Mouse (Mus musculus) limb, embryonic 11.5 days (tissue): ENCODE results near the gene Ncoa3. TPM values are rescaled to one million over a fixed set of nuclear protein-coding genes. Genes with fewer than 3 reads are reported as not detected.

Experiments used
- ATAC-seq: fragments of 200-750 bp; cut with Nextera tagmentation; 2 replicates; pipeline ENCODE4 v1.8.0; 2017; ENCODE audit warnings: low read depth; ENCODE audit not compliant: insufficient number of reproducible peaks, low FRiP score, low TSS enrichment
- DNase-seq: peaks from one replicate; pipeline ENCODE4 v3.0.0-alpha.2; 2015; ENCODE audit warnings: low spot score
- H3K27ac ChIP-seq: fragments of 300-500 bp; sonication (generic); replicated peaks from 2 replicates; pipeline ENCODE4 v1.5.1; 2014; ENCODE audit warnings: low read depth, mild to moderate bottlenecking, low read length
- H3K27me3 ChIP-seq: fragments of 300-500 bp; sonication (generic); 2 replicates; pipeline ENCODE4 v1.6.1; 2014; ENCODE audit warnings: mild to moderate bottlenecking, low read length, mixed read lengths; ENCODE audit not compliant: control insufficient read depth, insufficient read depth
- H3K36me3 ChIP-seq: fragments of 300-500 bp; sonication (generic); 2 replicates; pipeline ENCODE4 v1.6.1; 2014; ENCODE audit warnings: mild to moderate bottlenecking, low read length, moderate library complexity, mixed read lengths; ENCODE audit not compliant: control insufficient read depth, insufficient read depth
- H3K4me1 ChIP-seq: fragments of 300-500 bp; sonication (generic); 2 replicates; pipeline ENCODE4 v1.6.1; 2014; ENCODE audit warnings: low read length, mixed read lengths; ENCODE audit not compliant: control insufficient read depth, insufficient read depth
- H3K4me2 ChIP-seq: fragments of 300-500 bp; sonication (generic); 2 replicates; pipeline ENCODE4 v1.6.1; 2014; ENCODE audit warnings: low read depth, mild to moderate bottlenecking, moderate library complexity; ENCODE audit not compliant: severe bottlenecking
- H3K4me3 ChIP-seq: fragments of 300-500 bp; sonication (generic); 2 replicates; pipeline ENCODE4 v1.5.1; 2014; ENCODE audit warnings: low read depth, low read length
- H3K9ac ChIP-seq: fragments of 300-500 bp; sonication (generic); 2 replicates; pipeline ENCODE4 v1.6.1; 2014; ENCODE audit warnings: mild to moderate bottlenecking, low read length
- H3K9me3 ChIP-seq: fragments of 300-500 bp; sonication (generic); 2 replicates; pipeline ENCODE4 v1.6.1; 2016; ENCODE audit warnings: low read length; ENCODE audit not compliant: control insufficient read depth
- WGBS: fragments of 180-500 bp; shearing (Covaris S2); extraction: QIAGEN DNeasy Blood & Tissue Kit; methylation state at CpG from one replicate; pipeline ENCODE4 v1.1.7; 2014; 5-methylcytosine and 5-hydroxymethylcytosine counted together
- polyA plus RNA-seq: library from polyadenylated mRNA; unstranded; fragments of >200 nt; fragmentation: Nextera tagmentation; extraction: Ambion mirVana; gene quantifications from 2 replicates; pipeline ENCODE4 v1.2.1, GENCODE M21; 2014

The Ncoa3 gene
- polyA plus RNA-seq, 1 experiment from 2014 or later = 18.5 TPM

DNA sequence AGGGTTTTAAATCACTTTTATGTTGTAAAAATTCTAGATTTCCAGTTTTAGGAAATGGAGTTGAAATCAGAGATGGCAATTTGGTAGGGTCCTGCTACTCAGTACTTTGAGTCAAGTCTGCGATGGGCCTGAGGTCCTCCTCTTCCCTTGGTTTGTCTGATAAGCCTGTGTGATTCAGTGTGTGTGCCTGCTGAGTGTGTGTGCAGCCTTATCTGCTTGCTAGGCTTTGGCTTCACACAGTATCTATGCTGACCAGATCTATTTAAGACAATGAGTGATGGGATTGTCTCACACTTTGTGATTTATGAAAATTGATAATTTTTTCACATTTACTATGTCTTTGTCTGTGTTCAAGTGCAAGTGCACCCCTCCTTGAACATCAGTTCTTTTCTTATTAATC, 50.1 kb downstream of the Ncoa3 start:
- 87% methylated on average over 1 of the region's 1 CpGs for WGBS
- H3K9ac ChIP-seq = no peak overlapping the region
- no peak overlapping the region for H3K27ac ChIP-seq
- DNase-seq (no peak), ATAC-seq (no peak)
- H3K4me1 ChIP-seq = peaks cover 3% of the 10 kb centered on the region
- H3K4me3 ChIP-seq = no peak overlapping the region
- no peaks in the 10 kb centered on the region for H3K27me3 ChIP-seq
- no peaks in the 10 kb centered on the region for H3K36me3 ChIP-seq
- no peak overlapping the region for H3K4me2 ChIP-seq
- no peaks in the 10 kb centered on the region for H3K9me3 ChIP-seq

DNA sequence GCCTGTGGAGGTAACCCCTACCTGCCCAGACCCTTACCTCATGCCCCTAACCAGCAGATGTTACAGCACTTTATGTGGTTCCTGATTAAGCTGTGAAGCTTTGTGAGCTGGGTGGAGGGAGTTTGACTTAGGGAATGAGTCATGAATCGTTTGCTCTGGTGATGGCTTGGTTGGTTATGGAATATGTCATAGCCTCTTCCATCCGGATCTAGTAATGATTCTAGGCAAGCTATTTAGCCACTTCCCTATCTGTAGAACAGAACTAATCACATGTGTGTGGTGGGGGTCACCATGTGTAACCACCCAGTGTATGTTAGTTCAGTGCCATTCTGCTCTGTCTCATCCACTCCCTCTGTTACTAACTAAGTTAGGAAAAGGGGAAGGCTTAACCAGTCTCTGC, 52.6 kb downstream of the Ncoa3 start:
- Histone ChIP-seq H3K4me1 (peaks cover 3% of the 10 kb centered on the region), H3K36me3 (no peaks in the 10 kb centered on the region), H3K27ac (no peak overlapping the region), H3K4me2 (no peak overlapping the region), H3K4me3 (no peak overlapping the region), H3K9me3 (no peaks in the 10 kb centered on the region), H3K9ac (no peak overlapping the region), H3K27me3 (no peaks in the 10 kb centered on the region)
- 85% methylated on average over 2 of the region's 2 CpGs for WGBS
- no peak for ATAC-seq
- no peak for DNase-seq

DNA sequence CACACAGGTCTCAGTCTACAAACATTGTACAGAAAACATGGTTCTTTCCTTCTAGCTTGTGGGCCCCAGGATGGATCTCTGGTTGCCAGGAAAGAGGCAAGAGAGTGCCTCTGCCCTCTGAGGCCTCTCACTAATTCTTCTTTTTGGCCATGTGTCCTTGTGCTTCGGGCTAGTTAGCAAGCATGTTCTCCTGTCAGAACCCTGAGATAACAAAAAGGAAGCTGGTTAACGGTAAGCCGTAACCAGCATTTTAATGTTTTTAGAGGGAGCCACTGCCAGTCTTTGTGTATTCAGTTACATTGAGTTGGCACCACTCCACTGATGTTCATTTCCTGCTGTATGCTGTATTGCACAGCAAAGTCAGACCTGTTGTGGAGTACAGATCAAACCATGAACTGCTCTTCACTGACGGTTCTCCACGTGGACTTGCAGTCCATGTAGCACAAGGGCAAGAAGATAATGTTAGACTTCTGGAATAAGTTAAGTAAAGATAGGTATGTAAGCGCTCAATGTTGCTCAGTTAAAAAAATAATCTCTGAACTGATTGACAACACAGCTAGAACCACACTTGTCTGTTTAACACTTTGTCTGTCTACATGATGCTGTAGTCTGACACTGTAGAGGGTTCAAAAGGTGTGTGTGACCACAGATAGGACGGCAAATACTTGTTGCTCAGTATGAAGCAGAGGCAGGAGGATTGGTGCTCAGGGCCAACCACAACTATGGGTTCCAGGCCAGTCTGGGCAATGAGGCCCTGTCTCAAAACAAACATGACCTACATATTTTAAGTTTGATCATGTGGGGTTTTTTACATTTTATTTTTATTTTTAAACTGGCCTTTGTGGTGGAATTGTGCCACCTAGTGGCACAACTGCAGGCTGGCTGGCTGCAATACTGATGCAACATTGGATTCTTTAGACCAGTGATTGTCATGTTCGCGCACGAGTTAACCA, 53.4 kb downstream of the Ncoa3 start:
- no peak overlapping the region for H3K9ac ChIP-seq
- 84% methylated on average over 10 of the region's 10 CpGs for WGBS
- H3K4me2 ChIP-seq = no peak overlapping the region
- H3K9me3 ChIP-seq = no peaks in the 10 kb centered on the region
- H3K27me3 ChIP-seq = no peaks in the 10 kb centered on the region
- DNase-seq (peak; percentile 47), ATAC-seq (no peak)
- H3K4me1 ChIP-seq = peaks cover 3% of the 10 kb centered on the region
- no peak overlapping the region for H3K4me3 ChIP-seq
- H3K27ac ChIP-seq = no peak overlapping the region
- H3K36me3 ChIP-seq = peaks cover 3% of the 10 kb centered on the region; the same call in 1 of the 2 replicates

DNA sequence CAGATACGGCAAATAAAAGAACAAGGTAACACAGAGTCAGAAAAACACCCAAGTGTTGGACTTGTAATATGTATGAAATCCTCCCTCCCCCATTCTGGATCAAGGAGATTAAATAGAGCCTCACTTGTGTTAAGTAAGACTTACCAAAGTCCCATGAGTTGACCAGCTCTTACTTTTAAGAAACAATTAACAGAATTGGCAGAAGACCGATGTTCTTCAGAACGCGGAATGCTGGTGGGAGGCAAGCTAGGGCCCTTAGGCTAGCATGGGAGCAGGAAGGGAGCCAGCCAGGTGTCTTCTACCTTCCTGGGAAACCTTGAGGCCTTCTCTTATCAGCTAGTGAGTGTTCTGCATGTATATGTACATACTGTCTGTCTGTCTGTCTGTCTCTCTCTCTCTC, 55.5 kb downstream of the Ncoa3 start:
- Histone ChIP-seq H3K4me3 (no peak overlapping the region), H3K27ac (no peak overlapping the region), H3K27me3 (no peaks in the 10 kb centered on the region), H3K4me1 (no peaks in the 10 kb centered on the region), H3K36me3 (peaks cover 8% of the 10 kb centered on the region), H3K9me3 (no peaks in the 10 kb centered on the region), H3K9ac (no peak overlapping the region), H3K4me2 (no peak overlapping the region)
- no peak for ATAC-seq
- DNase-seq = no peak
- WGBS = 100% methylated on average over 4 of the region's 4 CpGs

DNA sequence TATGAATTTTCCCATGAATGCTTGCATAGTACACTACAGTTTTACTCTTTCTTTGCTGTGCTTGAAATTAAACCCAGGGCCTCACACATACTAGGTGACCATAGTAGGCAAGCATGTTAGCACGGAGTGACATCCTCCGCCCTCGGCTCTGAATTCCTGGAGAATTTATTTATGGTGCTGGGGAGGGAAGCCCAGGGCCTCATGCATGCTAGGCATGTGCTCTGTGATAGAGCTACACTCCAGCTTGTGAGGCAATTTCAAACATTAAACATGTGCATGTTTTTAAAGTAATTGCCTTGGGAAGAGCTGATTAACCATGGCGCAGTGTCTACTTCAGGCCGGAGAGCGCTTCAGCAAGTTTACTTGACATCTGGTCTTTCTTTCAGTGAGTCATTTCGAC, 56.4 kb downstream of the Ncoa3 start:
- Histone ChIP-seq H3K4me2 (no peak overlapping the region), H3K9ac (no peak overlapping the region), H3K9me3 (no peaks in the 10 kb centered on the region), H3K4me3 (no peak overlapping the region), H3K27me3 (no peaks in the 10 kb centered on the region), H3K36me3 (peaks cover 8% of the 10 kb centered on the region), H3K27ac (no peak overlapping the region), H3K4me1 (no peaks in the 10 kb centered on the region)
- 93% methylated on average over 7 of the region's 7 CpGs for WGBS
- DNase-seq = no peak
- ATAC-seq = no peak

DNA sequence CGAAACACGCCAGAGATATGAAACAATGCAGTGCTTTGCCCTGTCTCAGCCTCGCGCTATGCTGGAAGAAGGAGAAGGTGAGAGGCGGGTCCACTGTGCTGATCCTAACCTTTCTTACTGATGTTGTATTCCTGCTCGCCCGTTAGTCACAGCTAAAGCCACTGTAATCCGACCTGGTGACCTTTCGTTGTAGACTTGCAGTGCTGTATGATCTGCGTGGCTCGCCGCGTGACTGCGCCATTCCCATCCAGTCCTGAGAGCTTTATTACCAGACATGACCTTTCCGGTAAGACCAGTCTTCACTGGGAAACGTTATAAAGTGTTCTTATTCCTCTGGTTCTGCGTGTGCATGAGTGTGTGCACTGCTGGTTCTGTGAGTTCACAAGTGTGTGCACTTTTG, 59.0 kb downstream of the Ncoa3 start:
- H3K9ac ChIP-seq = no peak overlapping the region
- no peaks in the 10 kb centered on the region for H3K4me1 ChIP-seq
- DNase-seq (no peak), ATAC-seq (no peak)
- no peak overlapping the region for H3K27ac ChIP-seq
- no peaks in the 10 kb centered on the region for H3K9me3 ChIP-seq
- H3K36me3 ChIP-seq = peaks cover 10% of the 10 kb centered on the region
- WGBS = 85% methylated on average over 17 of the region's 17 CpGs
- no peak overlapping the region for H3K4me2 ChIP-seq
- H3K4me3 ChIP-seq = no peak overlapping the region
- no peaks in the 10 kb centered on the region for H3K27me3 ChIP-seq

DNA sequence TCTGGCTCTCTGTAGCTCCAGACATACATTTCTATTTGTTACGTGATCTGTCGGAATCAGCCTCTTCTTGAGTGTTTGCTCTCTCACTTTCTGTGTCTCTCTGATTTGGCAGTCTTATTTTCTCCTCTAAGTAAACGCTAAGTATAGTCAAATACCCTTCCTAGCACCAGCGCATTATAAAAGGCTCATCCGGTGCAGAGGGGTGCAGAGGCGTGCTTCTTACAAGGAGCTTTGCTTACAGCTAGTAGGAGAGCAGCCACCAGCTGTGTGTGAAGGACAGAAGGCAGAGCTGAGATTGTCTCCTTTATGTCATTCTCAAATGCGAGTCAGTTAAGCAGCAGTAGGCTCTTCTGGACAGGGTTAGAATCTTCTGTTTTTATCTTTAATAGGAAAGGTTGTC, 59.5 kb downstream of the Ncoa3 start:
- no peak for DNase-seq
- Histone ChIP-seq H3K27ac (no peak overlapping the region), H3K9ac (no peak overlapping the region), H3K36me3 (peaks cover 10% of the 10 kb centered on the region), H3K4me1 (no peaks in the 10 kb centered on the region), H3K4me3 (no peak overlapping the region), H3K4me2 (no peak overlapping the region), H3K9me3 (no peaks in the 10 kb centered on the region), H3K27me3 (no peaks in the 10 kb centered on the region)
- 93% methylated on average over 7 of the region's 7 CpGs for WGBS
- no peak for ATAC-seq

DNA sequence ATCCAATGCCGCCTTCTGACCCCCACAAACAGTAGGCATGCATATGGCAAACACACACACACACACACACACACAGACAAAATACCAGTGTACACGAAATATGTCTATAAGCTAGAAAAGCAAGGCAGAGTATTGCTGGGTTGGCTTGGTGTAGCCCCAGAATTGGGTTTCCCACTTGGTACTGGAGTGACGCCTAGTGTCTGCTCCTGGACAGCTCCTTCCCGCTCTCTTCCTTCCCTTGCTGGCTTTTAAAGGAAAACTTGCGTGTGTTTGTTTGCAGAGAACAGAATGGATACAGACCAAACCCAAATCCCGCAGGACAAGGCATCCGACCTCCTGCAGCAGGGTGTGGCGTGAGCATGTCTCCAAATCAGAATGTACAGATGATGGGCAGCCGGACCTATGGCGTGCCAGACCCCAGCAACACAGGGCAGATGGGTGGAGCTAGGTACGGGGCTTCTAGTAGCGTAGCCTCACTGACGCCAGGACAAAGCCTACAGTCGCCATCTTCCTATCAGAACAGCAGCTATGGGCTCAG, 61.6 kb downstream of the Ncoa3 start:
- Histone ChIP-seq H3K9ac (no peak overlapping the region), H3K27ac (no peak overlapping the region), H3K9me3 (no peaks in the 10 kb centered on the region), H3K36me3 (peaks cover 12% of the 10 kb centered on the region), H3K4me3 (no peak overlapping the region), H3K4me2 (no peak overlapping the region), H3K4me1 (no peaks in the 10 kb centered on the region), H3K27me3 (no peaks in the 10 kb centered on the region)
- ATAC-seq (no peak), DNase-seq (no peak)
- 93% methylated on average over 14 of the region's 14 CpGs for WGBS
